Mouse (Mus musculus) myocyte (in vitro differentiated cells): ENCODE measurements around the gene Atp6v1g2.

Experiments
- E2F4 ChIP-seq: IDR thresholded peaks from one replicate; pipeline ENCODE4 v1.6.1; 2011; ENCODE audit warnings: mild to moderate bottlenecking, control low read depth, moderate library complexity; ENCODE audit not compliant: insufficient read depth
- MAX ChIP-seq: IDR thresholded peaks from one replicate; pipeline ENCODE4 v1.6.1; 2011; ENCODE audit warnings: low read depth, mild to moderate bottlenecking, control low read depth
- POLR2A ChIP-seq: IDR thresholded peaks from one replicate; pipeline ENCODE4 v1.6.1; 2011; ENCODE audit warnings: low read depth, mild to moderate bottlenecking, control low read depth, moderate library complexity; ENCODE audit not compliant: insufficient read length
- POLR2AphosphoS2 ChIP-seq: IDR thresholded peaks from one replicate; pipeline ENCODE4 v1.6.1; 2011; ENCODE audit warnings: low read depth, control low read depth; ENCODE audit not compliant: insufficient read length
- REST ChIP-seq: IDR thresholded peaks from one replicate; pipeline ENCODE4 v1.6.1; 2011; ENCODE audit warnings: mild to moderate bottlenecking, control low read depth, moderate library complexity; ENCODE audit not compliant: insufficient read depth, insufficient read length

- TF ChIP-seq POLR2A = no peak
- TF ChIP-seq MAX = no peak
- no peak for TF ChIP-seq POLR2AphosphoS2
- no peak for TF ChIP-seq REST
- no peak for TF ChIP-seq E2F4
Measured at GRCm38 (mm10) chr17:35193881-35194843, 39.3 kb upstream of the Atp6v1g2 start, which contains the start of gene Ltb.
